Mouse (Mus musculus): ENCODE measurements around the gene Pigw. TPM values are rescaled to one million over a fixed set of nuclear protein-coding genes. Genes with fewer than 3 reads are reported as not detected.

The Pigw gene
- polyA plus RNA-seq (2015; fragmentation: Illumina TruSeq; extraction: RNeasy Lipid Tissue Mini Kit (QIAGEN cat#74804); ENCODE audit: insufficient read depth, low replicate concordance) = 19.4 TPM

DNA sequence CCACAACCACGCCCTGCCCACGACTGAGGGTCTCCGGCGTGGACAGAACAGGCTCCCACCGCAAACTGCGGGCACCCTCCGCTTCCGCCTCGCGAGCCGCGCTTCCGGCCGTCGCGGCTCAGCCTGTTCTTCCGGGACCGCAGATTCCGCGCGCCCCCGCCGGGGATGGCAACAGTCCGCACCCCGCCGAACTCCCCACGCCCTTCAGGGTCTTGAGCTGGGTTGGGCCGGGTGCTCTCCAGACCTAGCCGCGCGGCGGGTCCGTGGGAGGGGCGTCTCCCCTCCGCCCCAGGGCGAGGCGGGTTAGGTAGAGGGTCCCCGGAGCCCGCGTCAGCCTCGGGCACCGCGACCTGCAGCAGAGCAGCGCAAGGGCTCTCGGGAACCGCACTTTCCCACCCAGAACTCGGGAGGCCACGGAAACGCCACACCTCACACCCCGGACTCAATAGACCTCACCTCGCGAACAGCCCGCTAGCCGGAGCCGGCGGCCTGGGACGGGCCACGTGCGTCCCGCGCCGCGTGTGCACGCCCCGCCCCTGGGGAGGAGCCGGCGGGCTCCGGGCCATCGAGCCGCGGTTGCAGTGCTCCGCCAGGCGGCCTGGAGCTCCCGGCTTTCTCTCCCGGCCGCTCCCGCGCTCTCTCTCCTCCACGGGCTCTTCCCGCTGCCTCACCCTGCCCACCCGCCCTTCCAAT lies at the start of gene Pigw, which contains the start of gene Myo19:
TSS of gene Pigw (minus strand) at position 514 of the 693 bp plus-strand sequence.
TSS of gene Myo19 (plus strand) at position 377 of the 693 bp plus-strand sequence.

GRCm38 (mm10) chr11:84916053-84916702 lies 36.1 kb upstream of the Pigw start, which contains the start of gene Znhit3:
Gene Znhit3, minus strand, starts transcription at chr11:84916366.

GRCm38 (mm10) chr11:84870337-84871043 lies 9.6 kb downstream of the Pigw start, which contains the start of gene Ggnbp2:
Gene Ggnbp2, minus strand, starts transcription at chr11:84870817.

DNA sequence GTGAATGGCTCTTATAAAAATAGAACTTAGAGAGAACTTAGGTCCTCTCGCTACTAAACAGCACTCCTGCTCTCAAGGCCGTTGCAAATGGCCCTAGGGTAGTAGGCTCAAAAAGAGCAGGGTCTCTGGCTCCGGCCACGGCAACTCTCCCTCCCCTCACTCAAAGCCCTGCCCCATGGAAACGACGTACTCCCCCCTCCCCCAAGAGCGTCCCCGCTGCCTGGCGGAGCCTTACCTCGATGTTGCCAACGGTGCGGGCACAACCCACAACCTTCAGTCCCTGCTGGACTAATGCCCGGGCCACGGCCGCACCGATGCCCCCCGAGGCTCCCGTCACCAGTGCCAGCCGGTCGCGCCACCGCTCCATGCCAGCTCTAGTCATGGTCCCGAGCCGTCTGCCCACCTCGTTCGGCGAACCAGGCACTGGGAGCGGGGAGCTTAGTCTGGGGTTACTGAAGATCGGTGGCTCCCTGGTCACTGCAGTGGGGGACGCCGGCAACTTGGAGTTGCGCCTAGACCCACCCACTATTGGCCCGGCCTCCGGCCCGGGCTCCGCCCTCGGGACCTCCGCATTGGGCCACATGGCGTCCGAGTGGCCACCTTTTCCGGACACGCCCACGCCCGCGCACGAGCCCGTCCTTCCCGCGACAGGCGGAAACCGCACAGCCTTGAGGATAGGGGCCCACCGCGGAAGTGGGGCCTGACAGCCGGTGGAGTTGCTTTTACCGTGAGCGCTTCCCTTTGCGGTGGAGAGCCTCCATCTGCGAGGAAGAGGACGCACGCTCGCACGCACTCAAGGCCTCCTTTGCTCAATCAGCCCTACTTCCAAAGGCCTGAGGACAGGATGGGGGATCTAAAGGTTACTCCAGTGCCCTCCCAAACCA lies 51.3 kb downstream of the Pigw start, which contains the start of gene Dhrs11:
TSS of gene Dhrs11 (minus strand) at position 479 of the 884 bp plus-strand sequence.

Other genes starting within 250 kb of the Pigw start
- gene Mrm1, start 60.8 kb downstream of the Pigw start, polyA plus RNA-seq (2015; fragmentation: Illumina TruSeq; extraction: RNeasy Lipid Tissue Mini Kit (QIAGEN cat#74804); ENCODE audit: insufficient read depth, low replicate concordance) = 18.2 TPM
- 32.5 TPM for gene Dhrs11, start 51.3 kb downstream of the Pigw start, polyA plus RNA-seq (2015; fragmentation: Illumina TruSeq; extraction: RNeasy Lipid Tissue Mini Kit (QIAGEN cat#74804); ENCODE audit: insufficient read depth, low replicate concordance)
- gene Ggnbp2, start 9.5 kb downstream of the Pigw start, polyA plus RNA-seq (2015; fragmentation: Illumina TruSeq; extraction: RNeasy Lipid Tissue Mini Kit (QIAGEN cat#74804); ENCODE audit: insufficient read depth, low replicate concordance) = 161 TPM
- 5.0 TPM for gene Myo19, start 137 bp downstream of the Pigw start, polyA plus RNA-seq (2015; fragmentation: Illumina TruSeq; extraction: RNeasy Lipid Tissue Mini Kit (QIAGEN cat#74804); ENCODE audit: insufficient read depth, low replicate concordance)
- gene Znhit3, start 36.1 kb upstream of the Pigw start, polyA plus RNA-seq (2015; fragmentation: Illumina TruSeq; extraction: RNeasy Lipid Tissue Mini Kit (QIAGEN cat#74804); ENCODE audit: insufficient read depth, low replicate concordance) = 16.1 TPM
- gene Car4, start 77.5 kb upstream of the Pigw start, polyA plus RNA-seq (2015; fragmentation: Illumina TruSeq; extraction: RNeasy Lipid Tissue Mini Kit (QIAGEN cat#74804); ENCODE audit: insufficient read depth, low replicate concordance) = not detected